Mouse (Mus musculus): ENCODE measurements around the gene Wdhd1.
A peak's percentile ranks its signal among the peaks of the same experiment; 100 is the strongest.
"Not testable (repeated sequence)": the region's sequence is repeated elsewhere in the genome, so short reads cannot be mapped to it uniquely, and the experiment has no call there.

Wdhd1 gene

DNA sequence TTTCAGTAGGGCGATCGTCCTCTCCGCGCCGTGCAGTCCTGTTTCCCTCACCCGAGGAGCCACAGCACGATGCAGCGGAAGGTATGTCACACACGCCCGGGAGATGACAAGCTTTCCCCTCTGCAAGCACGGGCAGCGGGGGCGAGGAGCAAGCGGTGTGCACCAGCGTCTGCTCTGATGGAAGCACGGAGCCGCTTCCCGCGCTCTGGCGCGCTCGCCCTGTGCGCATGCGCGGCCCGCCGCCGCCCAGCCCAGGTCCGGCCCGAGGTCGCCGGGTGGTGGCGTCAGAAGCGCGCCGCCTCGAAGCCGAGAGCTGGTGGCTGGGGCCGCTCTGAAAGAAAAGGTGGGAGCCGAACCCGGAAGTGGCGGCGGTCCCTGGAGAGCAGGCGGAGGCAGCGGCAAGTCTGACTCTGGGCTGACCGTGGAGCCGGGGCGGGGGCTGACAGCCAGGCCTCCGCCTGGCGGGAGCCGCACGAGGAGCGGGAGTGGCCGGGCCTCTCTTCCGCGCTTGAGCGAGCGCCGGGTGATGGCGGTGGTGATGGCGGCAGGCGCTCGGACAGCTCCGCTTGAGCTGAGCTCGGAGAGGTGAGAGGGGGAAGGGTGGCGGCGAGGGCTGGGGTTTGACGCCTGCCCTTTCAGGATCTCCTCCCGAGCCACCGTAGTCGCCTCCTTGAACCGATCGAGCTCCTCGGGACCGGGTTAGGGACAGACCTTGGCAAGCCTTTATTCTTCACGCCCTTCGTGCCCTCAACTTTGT is at the start of gene Wdhd1, which contains the start of gene Socs4:
Wdhd1 (minus strand) TSS at position 221 of the 757 bp plus-strand sequence.
Socs4 (plus strand) TSS at position 295 of the 757 bp plus-strand sequence.
- DNase-seq (ENCODE audit: low spot score in 2 of 2): peak; percentile 94 to 95

DNA sequence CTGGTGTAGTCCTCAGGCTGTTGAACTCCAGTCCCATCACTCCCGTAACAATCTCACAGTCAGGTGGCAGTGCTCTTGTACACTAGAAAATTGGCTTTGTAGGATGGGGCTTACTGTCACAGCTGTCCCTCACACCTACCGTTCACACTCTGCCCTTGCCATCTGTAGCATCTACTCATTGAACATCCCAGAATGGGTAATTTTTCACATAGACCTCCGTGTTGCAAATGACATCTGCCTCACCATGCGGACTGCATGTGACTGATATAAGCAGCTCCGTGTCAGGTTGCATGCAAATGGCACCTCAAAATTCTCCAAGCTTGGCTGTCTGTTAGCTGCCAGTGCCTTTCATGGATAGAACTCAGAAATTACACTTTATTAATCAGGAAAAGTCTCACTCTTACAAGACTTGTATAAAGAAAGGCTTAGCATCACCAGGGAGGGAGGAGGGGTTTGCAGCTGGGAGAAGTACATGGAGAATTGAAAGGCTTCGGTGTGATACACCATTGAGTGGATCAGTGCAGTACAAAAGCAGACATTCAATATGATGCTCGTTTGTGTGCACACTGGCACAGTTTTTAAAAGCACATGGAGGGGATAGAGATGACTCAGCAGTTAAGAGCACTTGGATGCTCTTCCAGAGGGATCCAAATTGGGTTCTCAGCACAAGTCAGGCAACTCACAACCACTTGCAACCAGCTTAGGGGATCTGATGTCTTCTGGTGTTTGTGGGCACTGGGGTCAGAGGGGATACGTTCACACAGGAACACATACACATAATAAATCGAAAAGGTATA is 49.5 kb upstream of the Wdhd1 start:
- DNase-seq (ENCODE audit: low spot score in 2 of 2): no peak

DNA sequence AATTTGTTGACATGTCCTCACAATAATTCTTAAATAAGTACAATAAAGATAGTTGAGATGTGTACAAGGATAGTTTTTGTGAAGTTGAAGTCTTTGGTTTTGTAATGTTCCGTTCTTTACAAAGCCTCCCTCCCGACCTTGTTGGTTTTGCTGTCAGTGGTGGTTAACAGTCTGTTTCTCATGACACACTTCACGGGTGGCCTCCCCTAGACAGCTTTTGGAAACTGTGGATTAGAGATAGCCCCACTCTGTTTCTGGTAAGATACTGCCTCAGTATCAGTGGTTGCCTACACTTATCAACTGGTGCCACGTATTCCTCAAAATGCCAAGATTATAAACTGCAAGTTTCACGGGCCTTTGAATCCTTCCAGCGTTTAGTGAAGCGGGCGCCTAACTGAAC is 44.9 kb upstream of the Wdhd1 start:
- DNase-seq (ENCODE audit: low spot score in 2 of 2): not testable (repeated sequence)

DNA sequence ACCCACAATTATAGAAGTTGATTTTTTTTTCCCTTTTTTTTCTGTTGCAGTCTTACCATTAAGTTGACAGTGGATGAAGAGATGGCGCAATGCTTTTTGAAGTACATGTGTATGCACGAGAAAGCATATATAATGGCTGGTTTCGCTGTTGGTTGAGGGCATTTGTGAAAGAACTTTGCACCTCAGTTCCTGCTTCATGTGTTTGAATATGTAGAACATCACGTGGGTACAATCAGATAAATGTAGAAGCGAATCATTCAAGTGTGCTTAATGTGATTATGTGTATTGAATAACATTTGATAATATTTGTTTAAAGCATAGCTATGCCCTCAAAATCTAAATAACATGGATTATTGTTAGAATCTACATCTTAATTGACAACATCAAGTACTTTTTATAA is 42.7 kb upstream of the Wdhd1 start:
- no peak for DNase-seq (ENCODE audit: low spot score in 2 of 2)

DNA sequence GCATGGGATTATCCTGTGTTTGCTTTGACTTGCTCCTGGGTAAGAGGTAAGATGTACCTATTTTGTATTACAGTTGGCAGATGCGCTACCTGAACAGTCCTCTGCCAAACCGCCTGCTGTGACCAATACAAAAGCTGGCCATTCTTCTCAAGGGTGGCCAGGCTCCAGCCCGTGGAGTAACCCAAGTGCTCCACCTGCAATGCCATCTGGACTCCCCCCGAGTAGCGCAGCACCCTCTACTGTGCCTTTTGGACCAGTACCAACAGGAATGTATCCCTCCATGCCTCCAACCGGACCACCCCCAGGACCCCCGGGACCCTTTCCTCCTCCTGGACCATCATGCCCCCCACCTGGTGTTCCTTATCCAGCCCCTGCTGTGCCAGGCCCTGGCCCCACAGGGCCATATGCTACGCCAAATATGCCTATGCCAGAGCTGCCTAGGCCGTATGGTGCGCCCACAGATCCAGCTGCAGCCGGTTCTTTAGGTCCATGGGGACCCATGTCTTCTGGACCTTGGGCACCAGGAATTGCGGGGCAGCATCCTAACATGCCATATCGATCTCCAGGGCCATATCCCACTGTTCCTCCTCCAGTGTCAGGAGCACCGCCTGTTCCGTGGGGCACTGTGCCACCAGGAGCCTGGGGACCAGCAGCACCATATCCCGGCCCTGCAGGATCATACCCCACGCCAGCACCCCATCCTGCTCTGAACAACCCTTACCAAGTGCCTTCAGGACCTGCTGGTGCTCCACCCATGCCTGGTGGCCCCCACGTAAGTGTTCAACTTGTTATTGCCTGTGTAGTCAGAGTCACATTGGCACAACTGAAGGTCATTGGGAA is 33.9 kb upstream of the Wdhd1 start:
- DNase-seq (ENCODE audit: low spot score in 2 of 2): no peak

DNA sequence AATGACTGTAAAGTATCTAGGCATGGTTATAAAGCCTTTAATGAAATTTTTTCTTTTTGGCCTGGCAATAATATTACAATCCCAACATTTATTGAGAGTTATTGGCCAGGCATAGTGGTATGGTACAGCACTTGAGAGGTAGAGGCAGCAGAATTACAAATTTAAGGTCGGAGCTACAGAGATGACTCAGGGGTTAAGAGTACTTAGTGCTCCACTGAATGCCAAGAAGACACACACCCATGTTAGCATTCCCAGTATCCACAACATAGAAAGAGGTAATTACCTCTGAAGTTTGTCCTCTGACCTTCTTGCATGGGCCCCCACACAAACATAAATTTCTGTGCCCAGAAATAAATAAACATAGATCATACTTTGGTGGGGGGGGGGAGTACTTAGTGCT is 32.4 kb upstream of the Wdhd1 start:
- no peak for DNase-seq (ENCODE audit: low spot score in 2 of 2)

DNA sequence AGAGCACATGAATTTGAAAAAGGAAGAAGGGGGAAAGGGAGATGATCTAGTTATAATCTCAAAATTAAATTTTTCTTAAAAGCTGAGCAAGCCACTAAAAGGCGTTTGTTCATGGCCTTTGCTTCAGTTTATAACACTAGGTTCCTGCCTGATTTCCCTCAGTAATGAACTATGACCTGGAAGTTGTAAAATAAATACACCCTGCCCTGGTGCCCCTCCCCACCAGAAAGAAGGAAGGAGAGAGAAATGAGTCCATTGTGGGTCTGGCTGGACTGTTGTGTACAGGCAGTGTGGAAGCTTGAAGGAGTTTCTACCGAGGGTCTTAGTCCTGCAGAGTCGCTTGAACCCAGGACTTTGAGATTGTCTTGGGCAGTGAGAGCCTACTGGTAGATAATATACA is 31.0 kb upstream of the Wdhd1 start:
- no peak for DNase-seq (ENCODE audit: low spot score in 2 of 2)

DNA sequence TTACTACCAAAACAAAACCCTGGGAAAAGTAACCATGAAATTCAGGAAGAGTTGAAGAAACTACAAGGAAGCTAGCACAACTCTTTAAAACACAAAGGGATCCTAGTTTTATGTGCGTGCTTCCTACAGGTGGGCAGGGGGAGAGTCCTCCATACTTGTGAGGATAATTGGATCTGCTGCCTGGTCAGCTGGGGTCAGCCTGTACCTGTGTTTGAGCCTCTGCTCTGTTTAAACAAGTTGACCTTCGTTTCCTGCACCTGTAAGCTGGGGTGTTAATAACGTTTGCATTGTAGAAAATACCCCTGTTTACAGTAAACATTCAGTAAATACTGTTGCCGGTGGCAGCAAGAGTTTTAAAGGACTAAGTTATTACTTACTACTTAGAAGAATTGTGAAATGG is 29.3 kb upstream of the Wdhd1 start:
- no peak for DNase-seq (ENCODE audit: low spot score in 2 of 2)

DNA sequence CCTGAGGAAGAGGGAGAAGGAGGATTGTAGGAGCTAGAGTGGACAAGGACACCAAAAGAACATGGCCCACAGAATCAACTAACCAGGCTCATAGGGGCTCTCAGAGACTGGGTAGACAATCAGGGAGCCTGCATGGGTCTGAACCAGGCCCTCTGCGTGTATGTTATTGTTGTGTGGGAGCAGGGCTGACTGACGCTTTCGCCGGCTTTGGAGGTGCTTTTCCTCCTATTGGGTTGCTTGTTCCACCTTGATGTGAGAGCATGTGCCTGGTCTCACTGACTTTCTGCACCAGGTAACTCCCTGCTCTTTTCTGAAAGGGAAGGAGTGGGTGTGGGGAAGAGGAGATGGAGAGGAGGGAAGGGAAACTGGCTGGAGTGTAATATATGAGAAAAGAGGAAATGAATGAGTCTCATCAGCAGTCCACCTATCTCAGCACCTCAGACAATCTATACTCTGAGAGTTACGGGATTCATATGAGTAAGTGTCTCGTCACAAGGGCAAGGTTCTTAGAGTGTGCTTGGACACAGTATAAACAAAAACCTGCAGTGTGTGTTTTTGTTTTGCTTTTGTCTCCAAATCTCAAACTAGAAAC is 28.3 kb upstream of the Wdhd1 start:
- no peak for DNase-seq (ENCODE audit: low spot score in 2 of 2)

DNA sequence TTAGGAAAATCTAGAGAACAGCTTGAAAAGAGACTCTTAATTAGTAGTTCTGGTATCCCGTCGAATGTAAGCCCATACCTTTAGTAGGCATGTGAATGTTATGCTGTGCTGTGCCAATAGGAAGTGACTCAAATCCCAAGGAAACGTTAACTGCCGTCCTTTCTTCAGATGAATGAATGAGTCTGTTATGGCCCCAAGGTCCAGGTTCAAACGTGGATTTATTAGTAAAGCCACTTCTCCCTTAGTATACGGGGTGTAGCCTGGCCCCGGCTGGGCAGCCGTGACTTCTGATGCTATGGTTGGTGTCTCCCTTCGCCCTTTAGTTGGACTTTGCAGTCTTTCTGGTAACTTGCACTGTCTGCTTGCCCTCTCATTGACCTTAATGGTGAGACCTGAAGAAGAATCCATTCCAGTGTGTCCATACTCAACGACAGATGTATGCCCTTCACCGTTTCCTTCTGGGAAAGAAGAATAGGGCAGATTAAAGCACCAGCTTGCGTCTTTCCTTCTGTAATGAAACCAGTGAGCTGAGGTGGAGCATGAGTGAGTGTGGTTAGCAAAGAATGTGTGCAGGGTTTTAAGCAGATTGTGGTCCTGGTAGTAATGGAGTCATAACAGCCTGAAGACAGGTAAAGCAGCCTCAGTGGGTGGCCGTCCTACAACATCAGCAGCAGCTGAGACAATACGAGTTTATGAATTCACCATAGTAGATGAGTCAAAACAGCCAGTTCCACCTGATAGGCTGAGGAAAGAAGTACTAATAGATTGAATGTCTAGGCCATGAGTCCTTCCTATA is 26.4 kb upstream of the Wdhd1 start:
- DNase-seq (ENCODE audit: low spot score in 2 of 2): no peak

DNA sequence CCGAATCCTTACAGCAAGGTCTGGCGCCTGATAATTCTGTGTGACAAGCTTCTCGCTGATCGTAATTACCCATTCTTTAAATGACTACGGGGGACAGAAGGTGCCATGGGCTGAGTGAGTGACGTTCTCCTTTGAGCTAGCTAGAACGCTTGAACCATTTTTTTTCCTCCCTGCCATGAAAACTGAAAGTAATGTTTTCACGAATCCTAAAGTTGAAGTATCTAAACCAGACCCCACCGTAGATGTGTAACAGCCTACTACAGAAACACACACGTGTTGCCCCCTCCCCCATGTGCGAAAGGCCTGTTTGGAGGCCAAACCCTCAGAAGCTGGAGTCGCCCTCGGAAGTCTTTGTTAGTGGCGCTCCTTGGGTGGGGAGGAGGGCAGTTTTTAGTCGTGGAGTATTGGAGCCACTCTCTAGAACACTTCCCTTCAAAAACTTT is 22.2 kb upstream of the Wdhd1 start:
- DNase-seq (ENCODE audit: low spot score in 2 of 2): no peak

DNA sequence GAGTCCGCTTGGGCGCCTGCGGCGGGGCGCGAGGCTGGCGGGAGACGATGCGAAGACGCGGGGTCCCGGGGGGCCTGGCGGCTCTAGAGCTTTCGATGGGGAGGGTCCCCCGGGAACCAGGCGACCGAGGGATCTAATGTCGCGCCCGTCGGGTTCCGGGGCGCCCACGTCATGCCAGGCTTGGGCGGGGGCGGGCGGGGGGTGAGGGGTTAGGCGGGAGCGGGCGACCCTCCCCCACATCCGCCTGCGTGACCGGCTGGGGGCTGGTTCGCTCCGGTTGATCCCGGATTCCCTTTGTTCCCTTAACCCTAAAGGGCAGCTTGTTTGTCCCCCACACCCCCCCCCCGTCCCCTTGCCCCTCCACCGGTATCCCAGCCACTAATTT is 21.7 kb upstream of the Wdhd1 start:
- DNase-seq (ENCODE audit: low spot score in 2 of 2): no peak

DNA sequence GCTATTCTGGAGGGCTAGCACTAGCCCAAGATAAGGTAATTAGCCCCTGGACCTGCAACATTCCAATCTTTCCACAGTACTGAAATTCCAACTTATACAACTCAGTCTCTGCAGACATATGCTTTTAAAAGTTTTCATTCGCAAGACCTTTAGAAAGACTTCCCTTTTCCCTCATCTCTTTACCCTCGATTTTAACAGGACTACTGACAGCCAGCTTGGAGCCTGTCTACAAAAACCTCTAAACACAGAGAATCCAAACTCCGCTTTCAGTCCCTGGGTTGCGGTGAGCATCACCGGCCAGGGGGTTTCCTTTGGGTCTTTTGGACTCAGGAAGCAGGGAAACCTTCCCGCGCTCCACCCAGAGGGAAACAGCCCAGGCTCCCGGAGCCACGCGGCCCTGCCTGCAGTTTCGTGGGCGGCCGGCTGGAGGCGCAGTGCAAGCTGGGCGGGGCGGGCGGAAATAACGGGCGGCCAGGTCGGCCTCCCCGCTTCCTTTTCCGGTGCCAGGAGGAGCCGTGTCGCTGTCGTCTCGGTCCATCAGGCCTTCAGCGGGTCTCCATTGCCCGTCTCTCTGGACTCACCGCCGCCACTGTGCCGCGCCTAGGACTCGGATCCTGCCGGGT is 21.2 kb upstream of the Wdhd1 start, which contains the start of gene Mapk1ip1l:
Mapk1ip1l (plus strand) TSS at position 482 of the 623 bp plus-strand sequence.
- DNase-seq (ENCODE audit: low spot score in 2 of 2): peak; percentile 91 to 93

DNA sequence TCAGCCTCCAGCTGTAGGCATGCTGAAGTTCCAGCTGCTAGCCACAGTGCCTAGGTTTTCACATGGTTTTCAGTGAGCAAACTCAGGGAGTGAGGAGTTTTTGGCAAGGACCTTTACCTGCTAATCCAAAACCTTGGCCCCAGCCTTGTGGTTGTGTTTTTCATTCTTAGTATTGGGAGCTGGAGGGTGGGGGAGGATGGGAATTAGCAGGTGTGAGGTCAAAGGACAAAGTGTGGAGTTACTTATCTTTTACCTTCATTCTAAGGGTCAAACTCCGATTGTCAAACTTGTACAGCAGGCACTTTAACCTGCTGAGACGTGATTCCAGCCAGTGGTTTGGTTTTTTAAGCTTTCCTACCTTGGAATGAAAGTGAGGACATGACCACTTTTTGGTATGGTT is 19.6 kb upstream of the Wdhd1 start:
- DNase-seq (ENCODE audit: low spot score in 2 of 2): no peak

DNA sequence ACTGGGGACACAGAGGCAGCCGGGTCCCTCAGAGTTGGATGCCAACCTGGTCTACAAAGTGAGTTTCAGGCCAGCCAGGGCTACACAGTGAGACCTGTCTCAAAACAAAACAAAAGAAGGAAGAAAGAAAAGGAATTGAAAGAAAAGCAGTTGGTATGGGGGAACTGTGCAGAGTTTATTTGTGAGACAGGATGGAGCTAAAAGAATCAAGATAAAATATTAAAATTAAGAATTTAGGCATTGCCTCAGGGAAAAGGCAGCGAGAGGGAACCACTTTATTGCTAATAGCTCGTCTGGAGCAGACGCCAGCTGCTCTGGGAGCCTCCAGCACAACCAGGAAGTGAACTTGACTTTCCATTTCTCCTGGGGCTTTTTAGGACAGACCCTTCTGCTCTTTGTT is 17.5 kb upstream of the Wdhd1 start:
- no peak for DNase-seq (ENCODE audit: low spot score in 2 of 2)

DNA sequence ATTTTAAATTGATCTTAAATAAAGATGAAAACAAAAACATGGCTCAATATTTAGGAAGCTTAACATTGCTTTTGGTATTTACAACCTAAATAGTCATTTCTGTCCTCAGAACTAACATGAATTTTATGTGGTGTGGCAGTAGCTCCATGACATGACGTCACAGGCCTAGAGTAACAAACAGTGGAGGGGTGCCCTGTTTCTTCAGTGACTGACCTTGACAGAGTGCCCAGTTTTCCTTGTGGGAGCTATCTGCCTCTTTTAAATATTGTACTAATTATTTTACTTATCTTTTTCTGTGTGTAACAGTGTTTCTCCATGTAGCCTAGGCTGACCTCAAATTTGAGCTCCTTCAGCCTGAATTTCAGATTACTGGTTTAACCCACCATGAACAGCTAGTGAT is 15.1 kb upstream of the Wdhd1 start:
- DNase-seq (ENCODE audit: low spot score in 2 of 2): no peak

DNA sequence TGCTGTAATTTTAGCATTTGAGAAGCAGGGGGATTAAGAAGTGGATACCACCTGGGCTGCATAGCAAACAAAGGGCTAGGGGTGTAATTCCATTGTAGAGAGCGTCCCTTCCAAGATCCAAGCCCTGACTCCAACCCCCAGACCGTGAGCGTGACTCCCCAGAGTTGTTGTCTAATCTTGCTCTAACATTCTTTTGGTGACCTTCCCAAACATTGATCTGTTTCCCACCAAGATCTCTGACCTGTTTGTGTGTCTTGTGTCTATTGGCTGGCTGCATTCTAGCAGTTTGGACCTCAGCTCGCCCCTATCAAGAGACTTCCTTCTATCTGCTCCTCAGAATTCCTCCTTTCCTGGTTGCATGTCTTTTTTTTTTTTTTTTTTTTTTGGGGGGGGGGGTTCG is 10.4 kb upstream of the Wdhd1 start:
- DNase-seq (ENCODE audit: low spot score in 2 of 2): no peak

DNA sequence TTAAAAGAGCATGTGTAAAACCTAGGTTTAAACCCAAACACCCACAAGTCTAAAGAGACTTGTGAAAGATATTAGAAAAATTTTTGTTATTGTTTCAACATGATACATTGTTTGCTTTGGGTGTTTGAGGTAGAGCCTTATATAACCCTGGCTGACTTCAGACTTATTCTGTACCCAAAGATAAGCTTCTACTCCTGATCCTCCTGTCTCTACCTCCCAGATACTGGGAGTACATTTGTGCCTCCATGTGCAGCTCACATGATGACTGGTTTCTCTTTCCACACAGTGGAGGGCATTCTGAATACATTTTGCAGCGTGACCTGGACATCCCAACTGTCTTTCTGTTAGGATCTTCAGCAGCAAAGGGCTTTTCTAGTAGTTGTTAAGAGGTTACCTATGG is 9.6 kb upstream of the Wdhd1 start:
- no peak for DNase-seq (ENCODE audit: low spot score in 2 of 2)

DNA sequence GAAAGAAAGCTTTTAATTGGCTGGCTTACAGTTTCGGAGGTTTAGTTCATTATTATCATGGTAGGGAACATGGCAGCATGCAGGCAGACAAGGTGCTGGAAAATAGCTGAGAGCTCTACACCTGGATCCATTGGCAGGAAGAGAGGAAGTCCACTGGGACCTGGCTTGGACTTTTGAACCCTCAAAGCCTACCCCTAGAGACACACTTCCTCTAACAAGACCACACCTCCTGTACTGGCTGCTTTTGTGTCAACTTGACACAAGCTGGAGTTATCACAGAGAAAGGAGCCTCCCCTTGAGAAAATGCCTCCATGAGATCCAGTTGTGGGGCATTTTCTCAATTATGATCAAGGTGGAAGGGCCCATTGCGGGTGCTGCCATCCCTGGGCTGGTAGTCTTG is 8.6 kb upstream of the Wdhd1 start:
- no peak for DNase-seq (ENCODE audit: low spot score in 2 of 2)

DNA sequence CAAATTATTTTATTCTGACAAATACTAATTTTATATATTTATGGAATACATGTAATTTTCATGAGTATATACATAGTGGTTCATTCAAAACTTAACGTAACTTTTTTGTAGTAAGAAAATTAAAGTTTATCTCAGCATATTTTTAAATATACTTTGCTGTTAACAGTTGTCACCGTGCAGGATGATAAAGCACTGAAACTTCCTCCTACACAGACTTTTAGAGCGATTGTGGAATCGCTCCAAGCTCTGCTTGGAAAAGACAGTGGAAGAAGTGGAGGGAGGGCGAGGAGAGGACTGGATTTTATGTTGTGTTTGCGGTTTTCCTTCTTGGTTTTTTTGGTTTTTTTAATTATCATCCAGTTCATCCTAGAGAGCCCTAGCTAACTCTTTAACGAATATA is 6.9 kb upstream of the Wdhd1 start:
- no peak for DNase-seq (ENCODE audit: low spot score in 2 of 2)

Measured in right cerebral cortex, postnatal 10 days (tissue).